Mouse (Mus musculus) heart, postnatal 0 days (tissue): ENCODE data around the gene Rab11a.

ENCODE experiments used
- CTCF ChIP-seq: IDR thresholded peaks from 2 replicates; pipeline ENCODE4 v1.5.1; 2016; ENCODE audit warnings: antibody characterized with exemption, control low read depth, low read depth
- EP300 ChIP-seq: IDR thresholded peaks from 2 replicates; pipeline ENCODE4 v1.6.1; 2016; ENCODE audit warnings: antibody characterized with exemption, low read depth

DNA sequence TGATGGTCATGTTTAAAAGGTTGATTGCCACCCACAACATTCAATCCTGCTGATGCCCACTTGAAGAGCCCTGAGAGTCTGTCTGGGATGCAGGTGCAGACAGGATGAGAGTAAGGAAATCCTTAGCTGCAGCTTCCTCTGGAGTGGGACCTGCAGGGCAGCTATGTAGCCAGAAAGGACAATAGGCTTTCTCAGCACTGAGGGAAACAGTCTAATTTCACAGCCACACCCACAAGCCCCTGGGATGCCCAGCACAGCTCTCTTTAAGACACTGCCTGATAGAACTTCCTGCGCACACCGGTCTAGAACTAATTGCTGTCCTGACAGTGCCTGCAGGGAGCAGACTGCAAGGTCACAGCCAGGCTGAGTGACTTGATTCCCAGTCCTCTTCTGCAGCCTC, 69.6 kb downstream of the Rab11a start:
- TF ChIP-seq EP300 = no peak
- TF ChIP-seq CTCF = no peak
